Mouse (Mus musculus) liver, embryonic 11.5 days (tissue): ENCODE measurements around the gene Scg5. TPM values are rescaled to one million over a fixed set of nuclear protein-coding genes. Genes with fewer than 3 reads are reported as not detected.

Experiments
- ATAC-seq: fragments of 200-750 bp; cut with Nextera tagmentation; replicated peaks from 2 replicates; pipeline ENCODE4 v1.8.0; 2017; ENCODE audit warnings: moderate number of reproducible peaks, mild to moderate bottlenecking, moderate TSS enrichment, moderate library complexity; ENCODE audit not compliant: low FRiP score
- DNase-seq: peaks from one replicate; pipeline ENCODE4 v3.0.0-alpha.2; 2017; ENCODE audit warnings: low spot score
- H3K27ac ChIP-seq: fragments of 300-500 bp; sonication (generic); 2 replicates; pipeline ENCODE4 v1.5.1; 2014; ENCODE audit warnings: mild to moderate bottlenecking, low read depth, low read length, control low read depth
- H3K27me3 ChIP-seq: fragments of 300-500 bp; sonication (generic); replicated peaks from 2 replicates; pipeline ENCODE4 v1.6.1; 2014; ENCODE audit warnings: low read length, mixed read lengths; ENCODE audit not compliant: control insufficient read depth, insufficient read depth
- H3K36me3 ChIP-seq: fragments of 300-500 bp; sonication (generic); 2 replicates; pipeline ENCODE4 v1.6.1; 2014; ENCODE audit warnings: mild to moderate bottlenecking, low read length, moderate library complexity, mixed read lengths; ENCODE audit not compliant: control insufficient read depth, insufficient read depth
- H3K4me1 ChIP-seq: fragments of 300-500 bp; sonication (generic); replicated peaks from 2 replicates; pipeline ENCODE4 v1.6.1; 2014; ENCODE audit warnings: low read length, mixed read lengths; ENCODE audit not compliant: control insufficient read depth, insufficient read depth
- H3K4me2 ChIP-seq: fragments of 300-500 bp; sonication (generic); 2 replicates; pipeline ENCODE4 v1.6.1; 2014; ENCODE audit warnings: mild to moderate bottlenecking, control low read depth, moderate library complexity
- H3K4me3 ChIP-seq: fragments of 300-500 bp; sonication (generic); 2 replicates; pipeline ENCODE4 v1.5.1; 2014; ENCODE audit warnings: low read depth, low read length, control low read depth
- H3K9ac ChIP-seq: fragments of 300-500 bp; sonication (generic); 2 replicates; pipeline ENCODE4 v1.6.1; 2014; ENCODE audit warnings: low read depth, low read length, control low read depth
- H3K9me3 ChIP-seq: fragments of 300-500 bp; sonication (generic); 2 replicates; pipeline ENCODE4 v1.6.1; 2016; ENCODE audit warnings: low read length, inconsistent platforms, mixed read lengths; ENCODE audit not compliant: control insufficient read depth
- WGBS: fragments of 180-500 bp; shearing (Covaris S2); extraction: QIAGEN DNeasy Blood & Tissue Kit; methylation state at CpG from one replicate; pipeline ENCODE4 v1.1.7; 2014; 5-methylcytosine and 5-hydroxymethylcytosine counted together
- polyA plus RNA-seq: library from polyadenylated mRNA; unstranded; fragments of >200 nt; fragmentation: Nextera tagmentation; extraction: Ambion mirVana; gene quantifications from 2 replicates; pipeline ENCODE4 v1.2.1, GENCODE M21; 2014

Scg5 gene
- polyA plus RNA-seq, 1 experiment from 2014 or later: 0.32 TPM

DNA sequence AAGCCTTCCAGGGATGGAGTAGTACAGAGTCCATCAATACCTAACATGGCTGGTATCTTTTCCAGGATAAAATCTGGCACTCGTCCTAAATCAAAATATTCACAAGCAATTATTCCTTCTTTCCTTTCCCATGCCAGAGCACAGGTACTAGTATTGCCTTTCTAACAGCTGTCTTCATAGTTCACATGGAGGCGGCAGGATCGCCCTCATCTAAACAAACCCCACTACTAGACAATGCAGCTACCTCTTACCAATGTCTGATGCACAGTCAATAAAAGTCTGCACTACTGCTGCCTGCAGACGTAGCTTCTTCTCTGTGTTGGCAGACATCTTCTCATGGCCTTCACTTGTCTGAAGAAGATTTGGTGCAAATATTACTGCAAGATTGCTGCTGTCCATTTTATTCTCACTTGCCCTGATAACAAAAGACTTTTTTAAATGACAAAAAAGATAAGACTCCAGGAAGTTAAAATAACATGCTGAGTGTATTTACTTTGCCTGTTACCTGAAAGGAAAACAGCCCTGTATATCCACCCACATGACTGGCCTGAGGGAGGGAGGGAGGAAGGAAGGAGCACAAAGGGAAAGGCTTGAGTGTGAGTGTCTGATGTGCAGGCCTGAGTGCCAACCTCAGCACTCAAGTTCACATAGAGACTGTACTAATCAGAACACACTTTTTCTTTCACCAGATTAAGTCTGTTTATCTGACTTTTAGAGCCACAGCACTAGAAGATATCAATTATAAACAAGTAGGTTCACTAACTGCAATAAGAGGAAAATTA is 12.9 kb upstream of the Scg5 start:
- DNase-seq (no peak), ATAC-seq (no peak)
- peaks cover 7% of the 10 kb centered on the region for H3K4me1 ChIP-seq
- peaks cover 21% of the 10 kb centered on the region for H3K36me3 ChIP-seq
- no peak overlapping the region for H3K4me3 ChIP-seq
- WGBS: 87% methylated on average over 4 of the region's 4 CpGs
- no peak overlapping the region for H3K9ac ChIP-seq
- H3K27ac ChIP-seq: no peak overlapping the region
- no peak overlapping the region for H3K4me2 ChIP-seq
- no peaks in the 10 kb centered on the region for H3K9me3 ChIP-seq
- no peaks in the 10 kb centered on the region for H3K27me3 ChIP-seq

DNA sequence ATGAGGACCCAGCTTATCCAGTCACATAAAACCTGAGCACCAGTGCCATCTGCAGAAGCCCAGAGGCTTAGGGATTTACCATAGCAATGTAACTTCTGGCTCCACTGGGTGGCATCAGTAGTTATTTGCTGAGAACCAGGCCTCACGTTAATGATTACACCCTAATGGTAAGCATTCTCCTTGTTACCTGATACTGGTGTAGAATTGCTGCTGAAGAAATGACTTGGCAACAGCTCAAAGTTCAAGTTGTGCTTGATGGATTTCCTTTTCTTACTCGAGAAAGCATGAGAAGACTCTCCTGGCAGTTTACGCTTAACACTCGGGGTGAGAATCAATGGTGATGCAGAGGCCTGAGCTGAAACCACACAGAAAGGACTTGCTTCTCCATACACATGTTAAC is 10.6 kb upstream of the Scg5 start:
- H3K36me3 ChIP-seq: peaks cover 29% of the 10 kb centered on the region
- H3K4me1 ChIP-seq: no peaks in the 10 kb centered on the region
- DNase-seq (no peak), ATAC-seq (no peak; the same call in 1 of the 2 replicates)
- no peak overlapping the region for H3K4me2 ChIP-seq
- no peak overlapping the region for H3K9ac ChIP-seq
- H3K27me3 ChIP-seq: no peaks in the 10 kb centered on the region
- H3K9me3 ChIP-seq: no peaks in the 10 kb centered on the region
- no peak overlapping the region for H3K27ac ChIP-seq
- WGBS: 65% methylated on average over 4 of the region's 4 CpGs
- H3K4me3 ChIP-seq: no peak overlapping the region

DNA sequence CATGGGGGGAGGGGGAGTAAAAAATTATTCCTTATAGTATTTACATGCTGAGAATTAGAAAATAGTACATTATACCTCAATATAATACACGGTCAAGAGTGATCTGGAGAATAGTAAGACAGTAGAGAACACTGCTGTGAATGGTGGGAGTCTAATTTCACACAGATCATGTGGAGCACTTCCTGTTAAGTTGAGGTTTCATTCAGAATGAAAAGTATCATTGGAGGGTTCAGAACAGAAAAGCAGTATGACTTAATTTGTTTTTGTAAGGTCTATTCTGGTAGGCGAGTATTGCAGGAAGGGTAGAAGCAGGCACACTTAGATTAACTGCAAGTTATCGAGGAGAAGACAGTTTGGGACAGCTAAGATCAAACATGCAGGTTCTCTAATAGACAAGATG is 6.3 kb upstream of the Scg5 start:
- WGBS: 94% methylated on average over 3 of the region's 3 CpGs
- DNase-seq (no peak), ATAC-seq (no peak)
- no peak overlapping the region for H3K27ac ChIP-seq
- H3K9ac ChIP-seq: no peak overlapping the region
- H3K4me2 ChIP-seq: no peak overlapping the region
- no peaks in the 10 kb centered on the region for H3K27me3 ChIP-seq
- H3K4me3 ChIP-seq: no peak overlapping the region
- peaks cover 38% of the 10 kb centered on the region for H3K36me3 ChIP-seq
- H3K9me3 ChIP-seq: 0 out of 2 replicates have a peak, but pooled peaks cover 2% of the 10 kb centered on the region
- no peaks in the 10 kb centered on the region for H3K4me1 ChIP-seq

DNA sequence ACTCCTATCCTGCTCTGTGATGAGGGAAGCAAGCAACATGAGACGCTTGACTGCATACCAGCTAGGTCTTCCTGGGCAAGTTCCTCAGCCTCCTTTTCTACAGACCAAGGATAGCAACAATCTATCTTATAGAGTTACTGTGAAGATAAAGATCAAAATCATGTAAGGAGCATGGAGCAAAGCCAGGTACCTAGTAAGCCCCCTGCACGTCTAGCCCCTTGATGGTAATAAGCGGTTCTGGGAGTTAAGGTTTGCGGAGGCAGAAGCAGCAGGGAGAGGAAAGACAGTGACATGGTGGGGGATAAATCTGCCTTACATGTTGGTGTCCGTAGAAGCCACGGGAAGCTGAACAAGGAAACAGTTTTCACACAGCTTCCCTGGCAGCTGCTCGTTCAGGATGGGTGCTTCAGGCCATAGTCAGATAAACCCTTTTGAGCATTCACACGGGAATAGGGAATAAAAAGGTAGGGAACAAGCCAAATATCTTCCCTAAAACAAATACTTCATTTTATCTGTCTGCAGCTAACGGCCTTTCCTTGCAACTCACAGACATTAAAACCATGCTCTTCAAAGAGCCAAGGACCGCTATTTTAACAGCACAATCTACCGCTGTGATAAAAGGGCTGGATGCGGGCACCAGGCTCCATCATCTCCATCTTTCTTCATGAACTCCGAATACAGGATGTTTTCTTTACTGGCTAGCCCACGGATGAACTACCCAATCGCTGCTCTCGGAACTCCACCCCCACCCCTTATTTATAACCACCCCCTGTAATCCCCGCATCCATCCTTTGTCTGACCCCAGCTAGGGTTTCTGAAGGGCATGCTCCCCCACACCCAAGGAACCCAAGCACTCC is 607 bp downstream of the Scg5 start:
- no peak; the same call in 1 of the 2 replicates for ATAC-seq
- H3K4me3 ChIP-seq: peak overlapping the region; percentile 13
- WGBS: 37% methylated on average over 17 of the region's 17 CpGs

DNA sequence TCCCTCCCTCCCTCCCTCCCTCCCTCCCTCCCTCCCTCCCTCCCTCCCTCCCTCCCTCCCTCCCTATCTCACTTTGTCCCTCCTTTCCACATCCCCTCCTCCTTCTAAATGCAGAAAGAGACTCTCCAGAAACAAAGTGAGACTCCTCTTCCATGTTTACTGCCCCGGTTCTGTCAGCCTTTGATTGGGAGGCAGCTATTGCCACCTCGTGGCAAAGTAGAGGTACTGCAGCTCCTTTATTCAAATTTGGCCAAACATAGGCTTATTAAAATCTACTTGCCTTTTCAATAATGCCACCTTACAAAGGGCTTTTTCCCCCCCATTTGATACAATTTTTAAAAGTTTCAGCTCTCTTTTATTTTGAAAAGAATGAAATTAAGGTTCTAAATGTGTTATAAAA is 5.0 kb downstream of the Scg5 start:
- ATAC-seq: no peak

More for the DNA sequence above, 607 bp downstream of the Scg5 start:
- peak overlapping the region; percentile 45 for H3K4me2 ChIP-seq
- H3K9ac ChIP-seq: no peak overlapping the region
- no peaks in the 10 kb centered on the region for H3K27me3 ChIP-seq
- no peak overlapping the region for H3K27ac ChIP-seq
- H3K36me3 ChIP-seq: peaks cover 8% of the 10 kb centered on the region
- H3K4me1 ChIP-seq: 0 out of 2 replicates have a peak, but pooled peaks cover 3% of the 10 kb centered on the region
- no peak for DNase-seq
- H3K9me3 ChIP-seq: no peaks in the 10 kb centered on the region

DNA sequence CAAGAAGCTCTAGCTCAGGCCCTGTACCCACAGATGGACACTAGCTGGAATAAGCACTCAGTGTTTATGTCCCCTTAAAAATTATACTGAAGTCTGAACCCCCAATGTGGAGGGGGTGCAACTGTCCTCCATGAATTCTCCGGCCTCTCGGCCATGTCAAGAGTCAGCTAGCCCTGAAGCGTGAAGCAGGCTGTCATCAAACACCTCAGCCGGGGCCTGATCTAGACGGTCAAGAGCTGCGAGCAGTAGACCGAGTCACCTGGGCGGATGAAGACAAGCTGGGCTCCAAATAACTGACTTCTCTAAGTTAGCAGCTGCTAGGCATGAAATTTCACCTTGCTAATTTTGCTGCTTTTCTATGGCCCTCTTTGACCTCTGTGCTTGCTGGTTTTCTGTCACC is 6.6 kb downstream of the Scg5 start:
- WGBS: 93% methylated on average over 8 of the region's 8 CpGs
- H3K36me3 ChIP-seq: no peaks in the 10 kb centered on the region

More for the DNA sequence above, 5.0 kb downstream of the Scg5 start:
- WGBS: 0% methylated on average over 2 of the region's 2 CpGs
- Histone ChIP-seq H3K27me3 (no peaks in the 10 kb centered on the region), H3K4me2 (no peak overlapping the region), H3K9me3 (no peaks in the 10 kb centered on the region), H3K36me3 (no peaks in the 10 kb centered on the region), H3K27ac (no peak overlapping the region), H3K9ac (no peak overlapping the region), H3K4me3 (no peak overlapping the region), H3K4me1 (0 out of 2 replicates have a peak, but pooled peaks cover under 1% of the 10 kb centered on the region)
- DNase-seq: no peak

DNA sequence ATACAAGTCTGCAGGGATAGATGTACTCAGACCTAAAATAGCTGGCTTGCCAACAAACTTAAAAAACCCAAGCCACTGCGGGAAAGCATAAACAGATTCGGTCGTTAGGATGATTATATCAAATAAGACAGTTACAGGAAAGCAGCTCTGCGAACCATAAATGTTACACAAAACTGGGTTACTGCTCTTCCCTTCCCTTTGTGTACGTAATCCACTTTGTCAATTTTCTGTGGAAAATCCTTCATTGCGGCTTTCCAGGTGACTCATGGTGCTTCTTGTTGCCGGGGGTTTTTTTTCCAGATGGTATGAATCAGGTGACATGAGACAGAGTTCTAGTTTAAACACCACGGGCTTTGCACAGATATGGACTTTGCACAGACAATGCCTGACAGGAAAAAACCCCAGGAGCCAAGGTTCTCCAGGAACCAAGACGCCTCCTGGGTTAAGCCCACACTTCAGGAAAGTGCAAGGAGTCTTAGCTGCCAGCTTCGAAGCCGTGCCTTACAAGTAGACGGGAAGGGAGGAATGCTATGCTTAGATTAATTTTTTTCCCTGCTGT is 7.7 kb downstream of the Scg5 start:
- no peaks in the 10 kb centered on the region for H3K4me1 ChIP-seq
- H3K27me3 ChIP-seq: no peaks in the 10 kb centered on the region
- DNase-seq (no peak), ATAC-seq (no peak)
- H3K4me3 ChIP-seq: no peak overlapping the region
- no peak overlapping the region for H3K4me2 ChIP-seq
- H3K9ac ChIP-seq: no peak overlapping the region
- 0 out of 2 replicates have a peak, but pooled peaks cover 2% of the 10 kb centered on the region for H3K9me3 ChIP-seq
- no peak overlapping the region for H3K27ac ChIP-seq
- no peaks in the 10 kb centered on the region for H3K36me3 ChIP-seq
- 73% methylated on average over 12 of the region's 12 CpGs for WGBS

More for the DNA sequence above, 6.6 kb downstream of the Scg5 start:
- Histone ChIP-seq H3K9me3 (no peaks in the 10 kb centered on the region), H3K4me2 (no peak overlapping the region), H3K4me1 (no peaks in the 10 kb centered on the region), H3K27me3 (no peaks in the 10 kb centered on the region), H3K4me3 (no peak overlapping the region), H3K27ac (no peak overlapping the region), H3K9ac (no peak overlapping the region)
- ATAC-seq (no peak), DNase-seq (no peak)

DNA sequence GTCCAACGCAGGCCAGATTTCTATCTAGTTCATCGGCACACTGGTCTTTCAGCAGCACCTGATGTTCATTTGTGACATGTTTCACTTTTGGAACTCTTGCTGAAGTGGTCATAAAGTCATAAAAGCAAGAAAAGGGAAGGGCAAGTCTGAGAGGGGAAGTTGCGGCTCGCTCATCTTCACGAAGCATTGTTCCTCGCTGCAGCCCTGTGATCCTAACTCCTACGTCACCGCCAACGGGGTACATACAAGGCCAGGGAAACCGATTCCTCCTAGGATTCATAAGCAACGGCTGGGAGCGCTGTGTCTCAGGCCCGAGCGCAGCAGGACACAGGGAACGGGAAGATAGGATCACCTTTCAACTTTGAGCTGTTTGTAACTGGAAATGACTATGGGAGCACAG is 8.8 kb downstream of the Scg5 start:
- 0 out of 2 replicates have a peak, but pooled peaks cover 2% of the 10 kb centered on the region for H3K9me3 ChIP-seq
- no peak overlapping the region for H3K4me2 ChIP-seq
- WGBS: 90% methylated on average over 15 of the region's 15 CpGs
- ATAC-seq (no peak), DNase-seq (no peak)
- H3K27ac ChIP-seq: no peak overlapping the region
- no peaks in the 10 kb centered on the region for H3K36me3 ChIP-seq
- no peaks in the 10 kb centered on the region for H3K27me3 ChIP-seq
- no peak overlapping the region for H3K4me3 ChIP-seq
- H3K9ac ChIP-seq: no peak overlapping the region
- no peaks in the 10 kb centered on the region for H3K4me1 ChIP-seq
